ENCODE assay signal across 11 mouse cellular contexts in genomic region chr17:75537050-75537445, GRCm38 (mm10). TPM values are rescaled to one million over a fixed set of nuclear protein-coding genes. Genes with fewer than 3 reads are reported as not detected.
DNase-seq lines count a peak whose midpoint lies in the region; ATAC-seq lines count a peak whose summit lies in the region.
"Had no signal": no experiment of that assay in that cellular context is flagged by ENCODE, and none has a peak within 500 bp of the region (broad histone marks: within the 10 kb centered on the region; RNA-seq: fewer than 3 reads in every experiment).

No protein-coding gene starts in this region.

- no peak for DNase-seq in frontal cortex, postnatal 25 days (ENCODE audit: low spot score in 2 of 2)
- peak; percentile 36 for DNase-seq in right cerebral cortex, postnatal 25 days
- no peak for DNase-seq in right cerebral cortex, postnatal 14 days
- DNase-seq: adrenal gland, adult 8-10 months; cerebellum, adult 11-12 months; cerebellum, adult 2 months; cerebellum, adult 9-10 months had no signal

- ATAC-seq in frontal cortex, adult (ENCODE audit: low TSS enrichment), result peak; percentile 54
- ATAC-seq in granulocyte monocyte progenitor cell, adult 5-6 weeks (replicated peaks; ENCODE audit: poor library complexity, severe bottlenecking), result peak; percentile 16; the same call in 1 of the 2 replicates
- ATAC-seq: activated CD4-positive, CD25-positive, alpha-beta regulatory T cell, adult 4 months; CD4-positive, CD25-positive, alpha-beta regulatory T cell, adult 4 months had no signal

RNA-seq across cellular contexts. Expression of gene Fam98a, which starts 14.7 kb away (rescaled TPM):
- total RNA-seq in granulocyte monocyte progenitor cell, adult 5-6 weeks (2014; fragmentation: Nextera tagmentation), result 30.1 and 33.6 TPM in 2 replicates
- total RNA-seq in granulocyte monocyte progenitor cell, adult 5-6 weeks (2017), result 24.4 and 29.9 TPM in 2 replicates
